Mouse (Mus musculus): ENCODE data around the gene Sik3.
"Not testable (repeated sequence)": the region's sequence is repeated elsewhere in the genome, so short reads cannot be mapped to it uniquely, and the experiment has no call there.

Sik3 gene

DNA sequence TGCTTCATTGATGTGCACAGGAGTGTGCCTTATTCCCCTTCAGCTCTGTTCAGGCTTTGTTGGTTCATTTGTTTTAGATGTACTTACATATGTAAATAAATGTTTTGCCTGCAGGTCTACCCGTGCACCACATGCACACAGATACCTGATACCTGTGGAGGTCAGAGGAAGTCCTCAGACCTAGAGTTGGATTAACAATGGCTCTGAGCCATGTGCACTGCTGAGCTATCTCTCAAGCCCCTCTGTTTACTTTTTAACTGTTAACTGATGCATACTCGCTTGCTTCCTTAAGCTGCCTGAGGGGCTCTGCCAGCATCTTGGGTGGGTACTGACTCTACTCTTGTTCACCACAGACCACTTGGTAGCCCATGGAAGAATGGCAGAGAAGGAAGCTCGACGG lies 142.4 kb downstream of the Sik3 start:
- DNase-seq = no peak

DNA sequence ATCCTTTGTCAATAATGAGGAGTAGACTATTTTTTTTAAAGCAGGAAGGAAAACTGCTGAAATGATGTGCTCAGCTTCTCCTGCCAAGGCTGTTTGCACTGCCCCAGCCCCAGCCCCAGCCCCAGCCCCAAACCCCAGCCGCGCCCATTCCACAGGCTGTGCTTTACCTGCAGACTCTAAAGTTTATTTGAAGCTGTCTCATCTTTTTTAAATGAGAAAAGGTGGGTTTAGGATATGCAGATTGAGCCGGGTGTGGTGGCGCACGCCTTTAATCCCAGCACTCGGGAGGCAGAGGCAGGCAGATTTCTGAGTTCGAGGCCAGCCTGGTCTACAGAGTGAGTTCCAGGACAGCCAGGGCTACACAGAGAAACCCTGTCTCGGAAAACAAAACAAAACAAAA lies 143.2 kb downstream of the Sik3 start:
- not testable (repeated sequence) for DNase-seq

DNA sequence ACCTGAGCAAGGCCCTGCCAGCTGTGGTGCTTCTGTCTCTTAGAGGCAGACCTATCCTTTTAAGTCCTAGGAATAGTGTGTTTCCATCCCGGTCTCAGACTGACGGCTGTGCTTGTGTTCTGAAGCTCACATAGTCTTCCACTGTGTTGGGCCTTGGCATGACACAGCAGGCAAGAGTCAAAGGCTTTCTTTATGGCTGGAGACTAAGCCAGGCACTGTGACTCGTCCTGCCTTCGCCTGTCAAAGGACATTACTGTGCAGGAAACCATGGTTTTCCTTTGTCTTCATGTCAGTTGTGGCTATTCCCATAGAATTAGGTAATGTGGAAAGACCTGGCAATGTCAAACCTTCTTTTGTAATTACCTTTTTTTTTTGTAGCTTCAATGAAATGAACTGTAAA lies 144.1 kb downstream of the Sik3 start:
- no peak for DNase-seq

- no peak for DNase-seq
Observed at GRCm38 (mm10) chr9:46158273-46158813, 145.7 kb downstream of the Sik3 start.

DNA sequence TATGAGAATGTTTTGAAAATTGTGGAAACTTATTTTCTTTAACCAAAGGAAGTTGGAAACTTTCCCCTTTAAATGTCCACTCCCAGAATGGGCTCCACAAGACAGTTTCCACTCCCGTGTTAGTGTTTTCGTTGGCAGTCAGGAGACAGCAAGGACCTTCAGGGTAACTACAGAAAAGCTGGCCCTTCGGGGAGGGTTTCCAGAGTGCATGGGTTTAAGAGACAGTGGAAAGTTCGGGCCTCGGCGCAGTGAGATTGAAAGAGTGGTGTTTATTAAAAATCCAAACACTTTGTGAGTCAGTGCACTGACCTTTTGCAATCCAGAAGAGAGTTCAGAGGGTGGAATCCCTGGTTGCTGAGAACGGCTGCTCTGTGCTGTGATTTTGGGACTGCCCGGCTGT lies 150.8 kb downstream of the Sik3 start:
- DNase-seq = no peak

DNA sequence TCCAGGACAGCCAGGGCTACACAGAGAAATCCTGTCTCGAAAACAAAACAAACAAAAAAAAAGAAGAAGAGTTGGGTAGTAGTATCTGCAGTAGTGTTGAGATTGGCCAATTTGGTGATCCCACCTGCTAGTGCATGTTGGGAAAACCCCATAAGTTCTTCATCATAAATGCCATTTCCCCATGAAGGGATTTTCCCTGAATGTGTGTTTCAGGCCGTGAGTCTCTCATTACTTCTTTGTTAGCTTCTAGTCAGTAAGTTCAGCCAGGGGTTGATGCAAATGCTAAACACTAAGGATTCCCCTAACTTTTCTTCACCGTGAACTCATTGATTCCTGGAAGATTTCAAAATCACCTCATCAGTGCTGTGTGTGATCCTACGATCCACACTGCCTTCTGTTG lies 156.2 kb downstream of the Sik3 start:
- DNase-seq = no peak

- no peak for DNase-seq
Observed at GRCm38 (mm10) chr9:46172251-46172650, 159.6 kb downstream of the Sik3 start.

DNA sequence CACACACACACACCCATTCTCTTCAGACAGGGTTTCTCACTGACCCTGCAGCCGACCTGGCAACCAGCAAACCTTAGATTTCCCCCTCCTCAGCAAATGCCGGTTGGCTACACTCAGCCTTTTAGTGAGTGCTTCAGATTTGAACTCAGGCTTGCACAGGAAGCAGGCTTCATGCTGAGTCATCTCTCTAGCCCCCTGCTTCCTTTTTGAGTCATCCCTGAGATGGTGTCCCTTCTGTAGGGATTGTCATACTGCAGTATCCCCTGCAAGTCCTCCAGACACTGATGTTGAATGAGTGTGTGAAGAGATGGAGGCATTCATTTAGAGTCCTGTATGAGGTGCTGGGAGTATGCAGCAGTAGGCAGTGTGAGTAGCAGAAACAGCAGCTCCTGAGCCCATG lies 160.3 kb downstream of the Sik3 start:
- DNase-seq = no peak

DNA sequence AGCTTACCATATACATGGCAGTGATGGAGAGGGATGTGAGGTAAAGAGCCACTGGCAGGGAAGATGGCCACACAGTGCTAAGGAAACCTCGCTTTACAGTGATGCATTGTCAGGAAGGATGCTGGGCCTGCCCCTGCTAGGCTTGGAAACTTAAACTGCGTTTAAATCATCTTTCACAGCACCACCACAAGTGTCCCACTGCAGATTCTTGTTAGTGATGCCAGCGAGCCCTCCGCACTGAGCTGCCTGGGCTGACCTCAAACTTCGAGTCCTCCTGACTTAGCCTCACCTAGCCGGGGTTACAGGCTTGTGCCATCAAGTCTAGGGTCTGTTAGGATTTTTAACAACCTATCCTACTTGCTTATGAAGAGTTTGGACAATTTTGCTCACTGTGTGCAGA lies 161.3 kb downstream of the Sik3 start:
- no peak for DNase-seq

DNA sequence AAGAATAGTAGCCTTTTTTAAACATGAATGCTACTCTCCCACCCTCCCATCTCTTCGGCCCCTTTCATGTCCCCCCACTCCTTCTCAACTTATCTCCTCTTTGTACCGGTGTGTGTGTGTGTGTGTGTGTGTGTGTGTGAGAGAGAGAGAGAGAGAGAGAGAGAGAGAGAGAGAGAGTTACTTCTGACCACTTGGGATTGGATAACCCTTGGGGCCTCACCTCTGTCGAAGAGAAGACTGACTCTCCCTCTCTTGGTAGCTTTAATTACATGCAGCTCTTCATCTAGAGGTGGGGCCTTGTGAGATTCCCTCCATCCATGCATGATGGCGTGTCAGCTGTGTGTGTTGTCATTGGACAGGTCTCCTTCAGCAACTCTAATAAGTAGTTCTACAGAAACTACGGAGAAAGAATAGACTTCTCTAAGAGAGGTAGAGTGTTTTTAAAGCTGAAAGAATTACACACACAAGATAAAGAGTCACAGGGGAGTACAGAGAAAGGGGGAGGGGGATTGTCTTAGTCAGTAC lies 162.2 kb downstream of the Sik3 start:
- no peak for DNase-seq

GRCm38 (mm10) chr9:46175300-46175699 lies 162.7 kb downstream of the Sik3 start:
- no peak for DNase-seq

DNA sequence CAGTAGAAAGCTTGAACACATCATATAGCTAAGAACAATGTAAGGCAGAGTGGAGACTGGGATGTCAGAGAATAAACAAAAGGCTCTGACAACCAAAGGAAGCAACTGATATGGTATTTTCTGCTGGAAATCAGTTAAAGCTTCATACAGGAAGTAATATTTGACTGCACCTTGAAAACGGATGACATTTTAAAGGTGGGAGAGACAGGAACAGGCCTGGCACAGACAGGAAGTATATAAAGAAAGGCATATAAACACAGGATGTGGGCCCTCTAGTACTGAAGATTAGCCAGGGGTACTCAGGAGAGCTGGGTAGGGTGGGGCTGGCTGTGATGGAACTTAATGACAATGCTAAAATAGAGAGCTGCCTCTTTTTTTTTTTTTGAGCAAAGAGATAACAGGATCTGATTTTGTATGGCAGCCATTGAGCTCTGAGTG lies 163.3 kb downstream of the Sik3 start:
- no peak for DNase-seq

DNA sequence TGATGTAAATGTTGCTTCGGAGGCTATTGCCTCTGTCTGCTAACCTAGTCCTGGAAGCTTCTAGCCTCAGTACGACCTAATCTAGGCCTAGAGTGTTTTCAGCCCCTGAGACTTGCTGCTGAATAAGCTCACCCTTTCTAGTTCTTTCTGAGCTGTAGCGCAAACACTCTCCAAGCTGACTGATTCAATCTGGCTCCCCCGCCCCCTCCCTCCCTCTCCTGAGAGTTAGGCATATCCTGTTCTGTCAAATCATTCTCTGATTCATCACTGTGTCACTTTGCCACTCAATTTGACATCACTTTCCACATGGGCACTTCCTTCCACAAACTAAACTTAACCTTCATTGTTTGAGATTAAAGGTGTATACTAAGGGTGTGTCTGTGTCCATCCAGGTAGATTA lies 164.0 kb downstream of the Sik3 start:
- DNase-seq = no peak

DNA sequence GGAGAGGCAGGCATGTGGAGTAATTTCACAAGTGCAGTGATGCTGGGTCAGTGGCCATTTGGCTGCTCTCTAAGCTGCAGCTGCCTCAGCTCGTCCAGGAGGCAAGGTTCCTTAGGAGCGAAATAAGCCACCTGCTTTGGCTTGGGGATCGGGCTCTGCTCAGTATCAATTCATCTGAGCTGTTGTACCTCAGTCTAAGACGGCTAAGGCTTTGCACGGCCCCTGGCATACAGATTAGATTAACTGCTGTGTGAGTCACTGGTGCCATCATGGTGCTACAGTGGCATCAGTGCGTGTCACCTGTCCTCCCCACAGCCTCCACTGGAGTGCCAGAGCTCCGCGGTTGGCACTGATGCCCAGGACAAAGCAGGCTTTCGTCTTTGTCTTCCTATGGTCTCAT lies 166.0 kb downstream of the Sik3 start:
- no peak for DNase-seq

- DNase-seq = peak; percentile 81
Observed at GRCm38 (mm10) chr9:46181297-46181696, 168.7 kb downstream of the Sik3 start.

GRCm38 (mm10) chr9:46184542-46184941 lies 171.9 kb downstream of the Sik3 start:
- DNase-seq = no peak

DNA sequence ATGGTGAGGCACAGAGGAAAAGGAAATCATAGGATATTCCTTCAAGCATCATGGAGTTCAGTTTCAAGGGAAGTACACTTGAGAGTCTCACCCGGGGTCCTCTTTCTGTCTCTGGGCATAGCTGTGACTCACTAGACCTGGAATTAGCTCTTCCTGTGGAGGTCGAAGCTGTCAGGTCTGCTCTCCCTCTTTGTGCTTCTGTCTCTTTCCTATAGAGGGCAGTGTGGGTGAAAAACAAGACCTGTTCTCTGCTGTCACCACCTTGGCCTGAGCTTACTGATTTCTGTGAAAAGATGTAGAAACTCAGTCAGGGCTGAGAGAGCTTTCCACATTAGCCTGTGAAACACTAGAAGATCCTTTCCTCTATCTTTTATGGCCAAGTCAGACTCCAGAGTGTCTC lies 172.6 kb downstream of the Sik3 start:
- peak; percentile 78 for DNase-seq

- no peak for DNase-seq
Observed at GRCm38 (mm10) chr9:46186387-46186786, 173.8 kb downstream of the Sik3 start.

DNA sequence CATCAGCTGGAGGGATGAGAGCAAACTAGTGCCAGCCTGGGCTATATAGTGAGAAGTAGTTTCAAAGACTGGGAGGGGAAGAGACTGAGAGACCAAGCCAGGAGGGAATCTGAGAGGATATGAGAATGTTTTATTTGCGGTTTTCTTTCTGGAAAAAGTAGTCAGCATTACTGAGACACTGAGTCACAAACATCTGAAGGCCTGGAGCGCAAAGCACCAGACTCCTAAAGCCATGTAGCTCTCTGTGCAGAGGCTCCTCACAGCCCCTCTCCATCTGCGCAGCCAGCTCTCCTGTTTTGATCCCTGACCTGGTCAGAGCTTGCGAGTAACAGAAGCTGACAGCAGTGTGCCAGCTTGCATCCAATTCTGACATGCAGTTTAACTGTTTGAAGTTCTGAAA lies 175.8 kb downstream of the Sik3 start:
- DNase-seq = no peak

GRCm38 (mm10) chr9:46188956-46189355 lies 176.3 kb downstream of the Sik3 start:
- DNase-seq = no peak

- DNase-seq = no peak
Observed at GRCm38 (mm10) chr9:46189381-46189780, 176.8 kb downstream of the Sik3 start.

GRCm38 (mm10) chr9:46191234-46191633 lies 178.6 kb downstream of the Sik3 start:
- DNase-seq = no peak

DNA sequence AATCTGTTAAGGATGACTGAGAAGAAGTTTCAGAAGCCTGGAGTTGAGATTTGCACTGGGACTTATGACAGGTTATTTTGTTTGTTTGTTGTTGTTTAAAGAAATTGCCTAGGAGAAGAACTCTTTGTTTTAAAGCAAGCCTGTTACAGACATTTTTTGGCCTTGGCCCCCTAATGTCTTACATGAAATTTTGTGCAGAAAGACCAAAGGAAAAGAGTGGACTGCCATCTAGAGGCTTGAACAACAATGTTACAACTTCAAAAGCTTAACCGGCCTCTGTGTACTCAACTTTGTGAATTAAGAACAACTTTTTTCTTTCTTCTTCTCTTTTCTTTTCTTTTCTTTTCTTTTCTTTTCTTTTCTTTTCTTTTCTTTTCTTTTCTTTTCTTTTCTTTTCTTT lies 179.0 kb downstream of the Sik3 start:
- peak; percentile 70 for DNase-seq

DNA sequence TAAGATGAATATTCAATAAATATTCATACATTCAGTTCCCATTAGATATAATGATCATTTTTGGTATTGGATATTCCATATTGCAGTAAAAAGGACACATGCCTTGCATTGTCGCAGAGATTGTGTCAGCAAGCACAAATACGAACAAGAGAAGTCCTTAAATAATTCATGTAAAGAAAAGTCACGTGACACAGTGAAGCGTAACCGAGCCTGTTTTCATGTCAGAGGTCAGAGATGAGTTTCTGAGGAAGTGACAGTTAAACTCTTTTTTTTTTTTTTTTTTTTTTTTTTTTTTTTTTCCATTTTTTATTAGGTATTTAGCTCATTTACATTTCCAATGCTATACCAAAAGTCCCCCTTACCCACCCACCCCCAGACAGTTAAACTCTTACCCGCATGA lies 180.0 kb downstream of the Sik3 start:
- no peak for DNase-seq

DNA sequence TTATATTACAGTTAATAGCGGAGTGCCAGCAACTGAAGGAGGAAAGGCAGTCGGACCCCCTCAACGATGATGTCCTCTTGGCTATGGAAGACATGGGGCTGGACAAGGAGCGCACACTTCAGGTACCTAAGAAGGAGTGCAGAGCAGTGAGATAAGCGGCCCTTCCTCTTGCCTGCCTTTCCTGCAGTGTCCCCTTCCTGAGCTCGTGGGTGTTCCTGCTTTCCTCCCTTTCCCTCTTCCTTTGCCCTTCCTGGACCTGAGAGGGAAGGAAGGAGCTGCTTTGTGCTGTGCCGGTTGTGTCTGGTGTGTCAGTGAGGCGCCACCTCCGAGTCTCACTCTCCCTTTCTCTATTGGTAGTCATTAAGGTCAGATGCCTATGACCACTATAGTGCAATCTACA lies 182.2 kb downstream of the Sik3 start:
- DNase-seq = no peak
